Mouse (Mus musculus): ENCODE measurements at regions not wholly inside any gene's neighbourhood (a gene's known extent, or its start where the extent isn't known, plus 50 kb on each side); places are given as distances from the start of the nearest gene placed in this dataset.

DNA sequence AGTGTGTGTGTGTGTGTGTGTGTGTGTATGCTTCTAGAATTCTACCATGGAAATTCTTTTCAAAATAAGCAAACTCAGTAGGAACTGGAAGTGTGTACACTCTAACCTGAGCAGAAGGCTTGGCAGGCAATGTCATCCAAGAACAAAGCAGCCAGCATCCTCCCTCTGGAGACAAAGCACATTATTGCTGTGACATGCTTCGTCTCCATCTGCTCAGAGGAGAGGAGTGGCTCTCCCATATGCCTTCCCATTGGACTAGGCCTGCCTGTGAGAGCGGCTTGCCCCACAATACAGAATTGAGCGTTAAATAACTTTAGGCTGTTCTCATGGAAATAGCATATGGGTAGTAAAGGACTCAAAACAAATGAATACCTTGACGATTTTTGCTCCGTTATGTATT lies 333.5 kb downstream of the Cmpk2 start:
- no peak for TF ChIP-seq CTCF (conservative IDR thresholded peaks at IDR 0.05; ENCODE audit: low read length)
- TF ChIP-seq POU5F1 (IDR thresholded peaks at IDR 0.05; ENCODE audit: borderline replicate concordance, low read length), result no peak
- TF ChIP-seq NANOG (IDR thresholded peaks at IDR 0.05; ENCODE audit: borderline replicate concordance, low read length), result no peak

Measured in E14TG2a.4 (cell line).